Mouse (Mus musculus): ENCODE measurements at regions not wholly inside any gene's neighbourhood (a gene's known extent, or its start where the extent isn't known, plus 50 kb on each side); places are given as distances from the start of the nearest gene placed in this dataset.

- Histone ChIP-seq H3K9ac (replicated peaks; ENCODE audit: low read length) (no peak overlapping the region), H3K27ac (no peak overlapping the region), H3K9me3 (ENCODE audit: low read length) (no peaks in the 10 kb centered on the region), H3K4me2 (ENCODE audit: low read depth, low read length) (no peak overlapping the region), H3K4me1 (ENCODE audit: insufficient read depth, low read length) (no peaks in the 10 kb centered on the region), H3K36me3 (ENCODE audit: insufficient read depth, low read length) (no peaks in the 10 kb centered on the region), H3K27me3 (ENCODE audit: insufficient read depth, low read length) (no peaks in the 10 kb centered on the region), H3K4me3 (ENCODE audit: low read length) (no peak overlapping the region)
- no peak for TF ChIP-seq CTCF (IDR thresholded peaks at IDR 0.05; ENCODE audit: low read depth)
- DNase-seq (ENCODE audit: low spot score) (peak; percentile 53), ATAC-seq (peak; percentile 78)
- 4% methylated on average over 9 of the region's 9 CpGs for WGBS
Observed at GRCm38 (mm10) chr2:103891240-103891767, 66.5 kb upstream of the Lmo2 start.

- Histone ChIP-seq H3K9ac (replicated peaks; ENCODE audit: low read length) (no peak overlapping the region), H3K4me3 (ENCODE audit: low read length) (no peak overlapping the region), H3K4me1 (ENCODE audit: insufficient read depth, low read length) (no peaks in the 10 kb centered on the region), H3K36me3 (ENCODE audit: insufficient read depth, low read length) (no peaks in the 10 kb centered on the region), H3K9me3 (ENCODE audit: low read length) (no peaks in the 10 kb centered on the region), H3K27me3 (ENCODE audit: insufficient read depth, low read length) (no peaks in the 10 kb centered on the region), H3K27ac (no peak overlapping the region), H3K4me2 (ENCODE audit: low read depth, low read length) (no peak overlapping the region)
- DNase-seq (ENCODE audit: low spot score) (no peak), ATAC-seq (no peak)
- WGBS = 96% methylated on average over 2 of the region's 2 CpGs
- TF ChIP-seq CTCF (IDR thresholded peaks at IDR 0.05; ENCODE audit: low read depth) = no peak
Observed at GRCm38 (mm10) chr2:103893159-103893740, 64.5 kb upstream of the Lmo2 start.

GRCm38 (mm10) chr2:103893805-103894204 lies 64.0 kb upstream of the Lmo2 start:
- Histone ChIP-seq H3K4me3 (ENCODE audit: low read length) (no peak overlapping the region), H3K4me2 (ENCODE audit: low read depth, low read length) (no peak overlapping the region), H3K27me3 (ENCODE audit: insufficient read depth, low read length) (no peaks in the 10 kb centered on the region), H3K9me3 (ENCODE audit: low read length) (no peaks in the 10 kb centered on the region), H3K27ac (no peak overlapping the region), H3K9ac (replicated peaks; ENCODE audit: low read length) (no peak overlapping the region), H3K36me3 (ENCODE audit: insufficient read depth, low read length) (no peaks in the 10 kb centered on the region), H3K4me1 (ENCODE audit: insufficient read depth, low read length) (no peaks in the 10 kb centered on the region)
- WGBS = 51% methylated on average over 2 of the region's 2 CpGs
- TF ChIP-seq CTCF (IDR thresholded peaks at IDR 0.05; ENCODE audit: low read depth) = no peak
- ATAC-seq (no peak), DNase-seq (ENCODE audit: low spot score) (no peak)

GRCm38 (mm10) chr2:103894981-103895676 lies 62.7 kb upstream of the Lmo2 start:
- DNase-seq (ENCODE audit: low spot score) (no peak), ATAC-seq (no peak)
- Histone ChIP-seq H3K27ac (no peak overlapping the region), H3K4me1 (ENCODE audit: insufficient read depth, low read length) (no peaks in the 10 kb centered on the region), H3K4me3 (ENCODE audit: low read length) (no peak overlapping the region), H3K9me3 (ENCODE audit: low read length) (no peaks in the 10 kb centered on the region), H3K4me2 (ENCODE audit: low read depth, low read length) (no peak overlapping the region), H3K36me3 (ENCODE audit: insufficient read depth, low read length) (no peaks in the 10 kb centered on the region), H3K27me3 (ENCODE audit: insufficient read depth, low read length) (no peaks in the 10 kb centered on the region), H3K9ac (replicated peaks; ENCODE audit: low read length) (no peak overlapping the region)
- TF ChIP-seq CTCF (IDR thresholded peaks at IDR 0.05; ENCODE audit: low read depth) = no peak
- 60% methylated on average over 12 of the region's 12 CpGs for WGBS

GRCm38 (mm10) chr2:103896160-103896559 lies 61.6 kb upstream of the Lmo2 start:
- DNase-seq (ENCODE audit: low spot score) (no peak), ATAC-seq (no peak)
- TF ChIP-seq CTCF (IDR thresholded peaks at IDR 0.05; ENCODE audit: low read depth) = no peak
- 59% methylated on average over 5 of the region's 5 CpGs for WGBS
- Histone ChIP-seq H3K4me2 (ENCODE audit: low read depth, low read length) (no peak overlapping the region), H3K27ac (no peak overlapping the region), H3K36me3 (ENCODE audit: insufficient read depth, low read length) (no peaks in the 10 kb centered on the region), H3K9ac (replicated peaks; ENCODE audit: low read length) (no peak overlapping the region), H3K4me3 (ENCODE audit: low read length) (no peak overlapping the region), H3K27me3 (ENCODE audit: insufficient read depth, low read length) (no peaks in the 10 kb centered on the region), H3K4me1 (ENCODE audit: insufficient read depth, low read length) (no peaks in the 10 kb centered on the region), H3K9me3 (ENCODE audit: low read length) (no peaks in the 10 kb centered on the region)

- Histone ChIP-seq H3K9me3 (ENCODE audit: low read length) (no peaks in the 10 kb centered on the region), H3K4me1 (ENCODE audit: insufficient read depth, low read length) (no peaks in the 10 kb centered on the region), H3K4me2 (ENCODE audit: low read depth, low read length) (no peak overlapping the region), H3K27ac (no peak overlapping the region), H3K4me3 (ENCODE audit: low read length) (no peak overlapping the region), H3K36me3 (ENCODE audit: insufficient read depth, low read length) (no peaks in the 10 kb centered on the region), H3K27me3 (ENCODE audit: insufficient read depth, low read length) (no peaks in the 10 kb centered on the region), H3K9ac (replicated peaks; ENCODE audit: low read length) (no peak overlapping the region)
- WGBS = 48% methylated on average over 3 of the region's 3 CpGs
- ATAC-seq (no peak), DNase-seq (ENCODE audit: low spot score) (no peak)
- TF ChIP-seq CTCF (IDR thresholded peaks at IDR 0.05; ENCODE audit: low read depth) = no peak
Observed at GRCm38 (mm10) chr2:103896814-103897213, 61.0 kb upstream of the Lmo2 start.

GRCm38 (mm10) chr2:103899713-103900112 lies 58.1 kb upstream of the Lmo2 start:
- H3K27ac ChIP-seq = no peak overlapping the region
- 52% methylated on average over 6 of the region's 6 CpGs for WGBS
- ATAC-seq (no peak), DNase-seq (ENCODE audit: low spot score) (no peak)
- no peaks in the 10 kb centered on the region for H3K9me3 ChIP-seq (ENCODE audit: low read length)
- no peak overlapping the region for H3K9ac ChIP-seq (replicated peaks; ENCODE audit: low read length)
- no peak overlapping the region for H3K4me2 ChIP-seq (ENCODE audit: low read depth, low read length)
- no peak for TF ChIP-seq CTCF (IDR thresholded peaks at IDR 0.05; ENCODE audit: low read depth)
- H3K36me3 ChIP-seq (ENCODE audit: insufficient read depth, low read length) = no peaks in the 10 kb centered on the region
- H3K4me1 ChIP-seq (ENCODE audit: insufficient read depth, low read length) = no peaks in the 10 kb centered on the region
- no peak overlapping the region for H3K4me3 ChIP-seq (ENCODE audit: low read length)
- no peaks in the 10 kb centered on the region for H3K27me3 ChIP-seq (ENCODE audit: insufficient read depth, low read length)

All from hindbrain, postnatal 0 days (tissue).